Mouse (Mus musculus) CD4-positive, CD25-positive, alpha-beta regulatory T cell, adult 9 weeks (primary cell): ENCODE data around the gene Gm49425. TPM values are rescaled to one million over a fixed set of nuclear protein-coding genes. Genes with fewer than 3 reads are reported as not detected.

Source experiments
- polyA plus RNA-seq: library from polyadenylated mRNA; unstranded; fragments of 100-300 nt; shearing (Covaris generic); gene quantifications from one replicate; pipeline ENCODE4 v1.2.1, GENCODE M21; 2017

Gene Gm49425
- not detected for polyA plus RNA-seq

DNA sequence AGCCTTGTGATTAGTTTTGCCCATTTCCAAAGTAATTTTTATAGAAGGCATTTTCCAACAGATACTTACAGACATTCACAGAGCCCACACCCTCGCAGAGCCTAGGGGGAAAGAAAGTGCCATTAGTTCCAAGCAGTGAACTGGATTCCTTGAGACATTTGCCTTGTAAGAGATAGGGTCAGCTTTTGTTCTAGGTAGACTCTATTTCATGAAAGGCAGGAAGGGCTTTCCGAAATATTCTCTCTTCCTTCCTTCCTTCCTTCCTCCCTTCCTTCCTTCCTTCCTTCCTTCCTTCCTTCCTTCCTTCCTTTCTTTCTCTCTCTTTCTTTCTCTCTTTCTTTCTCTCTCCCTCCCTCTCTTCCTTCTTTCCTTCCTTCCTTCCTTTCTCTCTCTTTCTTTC is at the start of gene Gm49425:
Gene Gm49425, minus strand, starts transcription at position 101 of the 400 bp plus-strand sequence.

DNA sequence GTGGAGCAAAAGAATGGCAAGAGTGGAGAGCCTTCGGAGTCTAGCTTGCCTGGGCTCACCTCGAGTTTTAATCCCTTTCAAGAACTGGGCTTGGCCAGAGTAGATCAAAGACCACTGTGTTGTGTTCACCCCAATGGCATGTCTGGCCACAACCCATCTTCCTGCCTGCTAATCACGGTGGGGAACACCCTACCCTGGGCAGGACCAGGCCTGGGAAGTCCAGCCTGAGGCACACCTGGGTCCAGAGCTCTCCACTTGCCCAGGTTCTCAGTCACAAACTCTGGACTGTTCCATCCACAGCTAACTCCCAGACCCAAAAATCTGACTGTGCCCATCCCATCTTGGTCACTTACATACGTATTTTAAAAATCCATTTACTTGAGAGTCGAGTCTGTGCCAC is 45.8 kb upstream of the Gm49425 start, which contains the start of gene Krt90:
Gene Krt90, minus strand, starts transcription at position 101 of the 400 bp plus-strand sequence.

DNA sequence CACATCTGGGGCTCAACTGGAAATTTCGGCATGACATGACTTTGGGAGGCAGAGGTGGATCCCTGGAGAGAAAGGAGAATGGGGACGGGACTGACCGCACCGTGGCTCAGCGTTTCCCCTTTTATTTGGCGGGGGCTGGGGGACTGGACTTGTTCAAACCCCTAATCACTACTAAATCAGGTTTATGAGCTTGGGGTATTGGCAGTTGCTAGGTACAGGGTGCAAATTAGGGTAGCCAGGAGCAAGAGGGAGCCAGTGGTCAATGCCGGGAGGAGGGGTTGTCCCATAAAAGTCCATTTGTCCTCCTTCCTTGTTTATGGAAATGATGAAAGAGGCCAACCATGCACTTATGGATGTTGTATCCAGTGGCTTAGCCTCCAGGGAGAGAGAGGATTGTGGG is 33.5 kb upstream of the Gm49425 start, which contains the start of gene Krt82:
Gene Krt82, minus strand, starts transcription at position 101 of the 400 bp plus-strand sequence.

DNA sequence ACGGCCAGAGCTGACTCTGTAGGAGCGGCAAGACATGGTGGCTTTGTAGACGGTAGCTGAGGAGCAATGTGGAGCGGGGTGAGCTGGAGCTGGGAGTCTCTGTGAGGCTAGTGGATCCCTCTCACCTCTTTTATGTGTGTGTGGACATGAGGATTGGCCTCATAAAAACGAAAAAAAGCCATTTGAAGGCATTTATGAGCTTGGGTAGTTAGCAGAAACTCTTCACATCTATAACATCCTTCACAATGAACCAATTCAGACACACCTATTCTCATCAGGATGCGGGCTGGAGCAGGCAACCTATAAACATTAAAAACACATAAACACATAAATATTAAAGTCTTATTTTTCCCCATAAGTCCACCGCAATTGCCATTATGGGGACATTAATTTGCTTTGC is 15.7 kb upstream of the Gm49425 start, which contains the start of gene Krt84:
Gene Krt84, minus strand, starts transcription at position 101 of the 400 bp plus-strand sequence.

DNA sequence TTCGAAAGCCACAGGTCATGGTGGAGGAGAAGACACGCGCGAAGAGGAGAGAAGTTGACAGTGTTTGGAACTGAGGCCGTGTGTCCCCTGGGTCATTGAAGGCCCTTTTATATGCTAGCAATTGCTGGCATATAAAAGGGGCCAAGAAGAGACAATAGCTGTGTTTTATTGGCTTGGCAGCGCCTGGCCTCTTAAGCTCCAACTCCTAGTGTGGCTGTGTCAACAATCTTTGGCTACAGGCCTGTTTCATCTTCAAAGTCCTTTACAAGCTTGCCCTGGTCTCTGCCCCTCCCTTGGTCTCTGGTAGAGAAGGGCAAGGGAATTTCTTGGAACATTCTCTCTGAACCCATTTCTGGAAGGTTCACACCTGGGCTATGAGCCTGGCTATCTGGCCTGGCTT is 25.6 kb downstream of the Gm49425 start, which contains the start of gene Krt83:
Gene Krt83, minus strand, starts transcription at position 82 of the 400 bp plus-strand sequence.

DNA sequence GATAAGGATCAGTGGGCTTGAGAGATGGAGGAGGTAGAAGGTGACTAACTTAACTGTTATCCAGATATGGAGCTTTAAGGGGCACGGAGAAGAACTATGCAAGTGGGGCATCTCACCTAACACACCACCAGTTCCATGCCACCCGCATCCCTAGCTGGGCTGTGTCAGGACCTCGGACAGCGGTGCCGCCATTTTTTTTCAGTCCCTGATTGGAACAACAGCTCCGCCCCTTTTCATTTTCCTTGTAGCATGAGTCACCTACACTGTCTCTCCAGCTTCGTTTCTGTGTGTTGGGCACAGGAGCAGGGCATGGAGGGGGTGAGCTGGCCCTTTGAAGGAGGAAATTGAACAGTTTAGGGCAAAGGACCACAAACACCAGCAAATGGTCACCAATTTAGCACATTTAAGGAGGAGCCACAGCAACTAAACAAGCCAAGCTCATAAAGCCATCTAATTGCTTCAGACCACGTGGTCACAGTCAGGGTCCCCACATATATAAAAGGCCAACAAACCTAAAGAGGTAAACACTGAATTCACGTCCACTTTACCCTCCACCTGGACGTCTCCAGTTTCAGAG is 44.0 kb downstream of the Gm49425 start, which contains the start of gene Krt86:
Gene Krt86, plus strand, starts transcription at position 527 of the 577 bp plus-strand sequence.

Other genes with a start within 250 kb of the Gm49425 start
- 96.9 TPM for gene Atg101, start 233.0 kb downstream of the Gm49425 start, polyA plus RNA-seq
- gene 6030408B16Rik, start 224.0 kb downstream of the Gm49425 start, polyA plus RNA-seq = 0.40 TPM
- gene Krt80, start 147.1 kb downstream of the Gm49425 start, polyA plus RNA-seq = not detected
- gene Krt7, start 106.2 kb downstream of the Gm49425 start, polyA plus RNA-seq = not detected
- gene Krt87, start 78.5 kb downstream of the Gm49425 start, polyA plus RNA-seq = 0.37 TPM
- gene Krt88, start 69.5 kb downstream of the Gm49425 start, polyA plus RNA-seq = not detected
- not detected for gene Krt81, start 53.5 kb downstream of the Gm49425 start, polyA plus RNA-seq
- not detected for gene Krt86, start 43.8 kb downstream of the Gm49425 start, polyA plus RNA-seq
- 4.1 TPM for gene Krt83, start 25.7 kb downstream of the Gm49425 start, polyA plus RNA-seq
- not detected for gene Krt84, start 15.6 kb upstream of the Gm49425 start, polyA plus RNA-seq
- not detected for gene Krt82, start 33.4 kb upstream of the Gm49425 start, polyA plus RNA-seq
- gene Krt90, start 45.7 kb upstream of the Gm49425 start, polyA plus RNA-seq = not detected
- gene Krt75, start 56.6 kb upstream of the Gm49425 start, polyA plus RNA-seq = not detected
- gene Gm5414, start 110.9 kb upstream of the Gm49425 start, polyA plus RNA-seq = not detected
- gene Gm5478, start 130.1 kb upstream of the Gm49425 start, polyA plus RNA-seq = not detected
- not detected for gene Krt6b, start 163.0 kb upstream of the Gm49425 start, polyA plus RNA-seq
- gene Krt6a, start 177.0 kb upstream of the Gm49425 start, polyA plus RNA-seq = not detected
- gene Krt5, start 195.6 kb upstream of the Gm49425 start, polyA plus RNA-seq = not detected
- gene Krt71, start 225.8 kb upstream of the Gm49425 start, polyA plus RNA-seq = not detected